Mouse (Mus musculus) lung, postnatal 14 days (tissue): ENCODE results near the gene Hoxd11.

ENCODE experiments used
- DNase-seq: peaks from one replicate; pipeline ENCODE4 v3.0.0; 2021

Hoxd11 gene

DNA sequence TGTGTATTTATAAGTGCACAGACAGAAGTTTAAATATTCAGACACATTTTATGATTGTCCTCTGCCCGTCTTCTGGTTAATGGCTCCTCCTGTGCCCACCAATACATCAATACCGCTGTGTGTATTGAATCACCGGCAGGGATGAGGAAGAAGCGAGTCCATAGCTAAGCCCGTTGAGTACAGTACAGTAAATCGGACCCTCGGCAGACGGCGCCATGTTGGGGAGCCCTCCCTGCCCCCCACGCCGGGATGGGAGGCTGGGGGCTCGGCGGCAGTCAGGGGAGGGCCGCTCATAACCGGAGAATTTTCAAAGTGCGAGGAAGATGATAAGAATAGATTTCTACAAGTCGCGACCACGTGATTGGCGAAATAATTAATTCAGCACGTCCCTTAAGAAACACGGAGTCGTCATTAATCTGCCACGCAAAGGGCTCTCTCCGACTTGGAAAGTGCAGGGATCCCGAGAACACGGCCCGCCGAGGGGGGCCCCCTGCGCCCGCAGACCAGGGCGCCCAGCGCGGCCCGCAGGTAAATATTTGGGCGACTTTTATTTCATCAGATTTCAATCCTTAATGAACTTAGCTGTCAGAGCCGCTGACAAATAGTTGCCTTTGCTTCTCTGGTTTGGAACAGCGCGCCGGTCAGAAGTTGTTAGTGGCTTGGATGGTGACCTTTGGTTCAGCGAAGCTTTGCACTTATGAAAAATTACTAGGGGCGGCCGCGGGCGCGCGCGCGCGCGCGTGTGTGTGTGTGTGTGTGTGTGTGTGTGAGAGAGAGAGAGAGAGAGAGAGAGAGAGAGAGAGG is 53.4 kb downstream of the Hoxd11 start:
- no peak for DNase-seq

DNA sequence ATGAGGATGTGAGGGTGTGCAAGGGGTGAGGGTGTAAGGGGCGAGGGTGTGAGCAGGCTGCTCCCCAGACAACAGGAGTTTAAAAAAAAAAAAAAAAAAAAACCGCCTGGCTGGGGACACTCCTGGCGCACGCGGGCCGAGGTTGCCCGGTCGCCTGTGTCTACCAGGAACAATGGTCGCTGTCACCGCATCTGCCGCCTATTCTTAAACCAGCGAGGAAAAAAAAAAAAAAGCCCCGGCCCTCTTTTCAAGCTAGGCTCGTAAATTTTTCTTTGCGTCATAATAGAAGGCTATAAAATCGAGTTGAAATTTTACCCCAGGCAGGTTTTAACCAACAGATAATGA is 53.9 kb downstream of the Hoxd11 start:
- no peak for DNase-seq

DNA sequence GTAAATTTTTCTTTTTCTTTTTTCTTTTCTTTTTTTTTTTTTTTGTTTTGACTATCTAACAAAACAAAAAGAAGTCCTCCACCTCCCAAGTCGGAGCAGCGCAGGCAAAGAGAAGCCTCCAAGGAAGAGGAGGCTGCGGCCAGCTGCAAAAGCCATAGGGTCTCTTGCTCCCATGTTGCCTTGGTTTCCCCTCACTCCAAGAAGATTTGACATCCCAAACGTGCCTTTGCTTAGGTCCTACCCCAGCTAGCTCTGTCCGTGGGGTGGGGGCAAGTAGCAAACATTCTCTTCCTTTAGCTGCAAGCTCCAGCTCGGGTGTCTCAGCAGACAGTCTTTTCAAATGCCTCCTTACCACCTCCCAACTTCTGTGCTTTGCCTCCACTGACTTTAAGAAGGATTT is 54.4 kb downstream of the Hoxd11 start:
- DNase-seq = no peak

DNA sequence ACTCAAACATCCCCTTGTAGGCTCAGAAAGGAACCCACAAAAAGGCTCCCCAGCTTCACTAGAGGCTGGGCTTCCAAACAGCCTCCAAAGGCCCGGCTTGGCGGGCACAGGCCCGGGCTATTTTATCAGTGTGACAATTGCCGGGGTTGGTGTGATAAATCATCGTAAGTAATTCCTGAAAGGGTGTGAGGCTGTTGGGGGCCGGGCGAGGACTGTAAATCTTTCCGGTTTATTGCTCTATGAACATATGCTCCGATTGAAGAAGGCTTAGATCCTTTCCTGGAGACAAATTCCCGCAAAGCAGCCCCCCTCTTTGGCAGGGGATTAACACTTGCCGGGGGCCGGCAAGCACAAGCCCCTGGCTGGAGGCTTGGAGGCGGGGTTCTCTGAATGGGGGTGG is 55.1 kb downstream of the Hoxd11 start:
- DNase-seq = no peak

DNA sequence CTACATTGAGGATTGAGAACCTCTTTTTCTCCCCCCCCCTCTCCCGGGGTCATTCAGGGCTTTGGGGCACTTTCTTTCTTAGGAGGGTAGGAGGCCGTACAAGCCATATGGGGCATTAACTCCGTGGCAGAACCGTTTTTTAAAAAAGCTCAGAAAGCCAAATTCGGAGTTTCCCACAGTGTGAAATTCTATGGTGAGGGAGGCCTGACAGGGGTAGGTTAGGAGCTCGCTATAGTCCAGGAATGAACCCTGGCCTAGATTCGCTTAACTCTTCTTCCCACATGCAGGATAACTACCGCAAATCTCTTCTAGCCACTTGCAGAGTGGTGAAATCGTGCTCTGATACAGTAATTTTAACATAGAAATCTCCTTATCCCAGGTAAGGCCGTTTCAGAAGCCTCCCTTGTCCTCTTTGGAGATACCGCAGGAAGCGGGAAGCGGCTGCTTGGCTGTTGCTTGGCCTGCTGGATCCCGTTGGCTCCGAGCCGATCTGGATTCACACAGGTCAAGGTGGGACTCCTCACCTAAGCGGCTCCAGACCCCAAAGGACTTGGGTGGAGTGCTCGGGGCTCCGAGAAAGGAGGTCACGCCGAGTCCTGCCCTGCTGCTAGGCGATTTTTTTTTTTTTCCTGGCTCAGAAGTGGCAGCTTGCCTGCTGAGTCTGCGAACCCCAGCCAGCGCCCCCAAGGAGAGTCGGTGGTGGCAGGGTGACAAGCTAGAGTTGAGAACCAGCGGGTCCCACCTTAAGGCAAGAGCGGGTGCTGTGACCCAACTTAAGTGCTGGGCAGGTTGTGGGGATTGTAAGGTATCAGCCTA is 55.8 kb downstream of the Hoxd11 start:
- DNase-seq = no peak

DNA sequence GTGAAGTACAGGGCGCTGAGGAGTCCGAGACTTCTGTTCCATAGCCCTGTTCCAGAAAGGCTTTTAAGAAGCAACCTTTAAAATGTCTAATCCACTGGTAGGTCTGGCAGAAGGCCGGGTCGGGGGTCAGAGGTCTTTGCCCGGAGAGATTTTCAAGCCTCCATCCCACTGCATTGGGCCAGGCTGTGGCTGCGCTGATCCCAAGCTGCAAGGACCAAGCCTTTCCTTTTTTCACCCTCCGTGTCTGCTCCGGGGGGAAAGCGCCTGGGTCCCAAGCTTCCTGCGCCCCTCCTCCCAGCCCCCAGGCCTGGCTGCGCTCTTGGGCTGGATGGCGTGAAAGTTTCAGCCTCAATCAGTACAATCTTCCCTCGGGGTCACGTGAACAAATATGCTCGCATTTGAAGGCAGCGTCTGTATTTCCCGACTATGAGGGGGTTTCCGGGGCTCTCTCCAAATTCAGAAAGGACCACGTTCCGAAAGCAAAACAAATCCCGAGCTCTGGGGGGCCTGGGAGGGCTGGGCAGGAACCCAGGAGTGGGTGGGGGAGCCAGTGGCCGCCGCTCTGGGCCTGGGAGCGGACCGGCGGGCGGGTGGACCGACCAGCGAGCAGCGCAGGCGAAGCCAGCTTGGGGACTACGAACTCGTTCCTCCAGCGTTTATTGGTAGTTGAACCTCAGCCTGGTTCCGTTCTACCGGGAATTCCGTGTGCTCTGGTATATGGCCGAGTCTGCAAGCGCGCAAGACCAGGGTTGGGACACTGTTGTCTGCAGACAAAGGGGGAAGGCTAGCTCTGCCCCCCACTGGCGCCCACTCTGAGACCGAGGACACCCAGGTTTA is 56.7 kb downstream of the Hoxd11 start:
- no peak for DNase-seq
